Mouse (Mus musculus): ENCODE results near the gene Hdac9. TPM values are rescaled to one million over a fixed set of nuclear protein-coding genes. Genes with fewer than 3 reads are reported as not detected.

The Hdac9 gene
- total and polyA plus RNA-seq, 2 experiments from 2014 or later, result 9.9 to 15.6 TPM

GRCm38 (mm10) chr12:34803721-34804120 lies 113.2 kb downstream of the Hdac9 start:
- no peak for TF ChIP-seq CTCF (IDR thresholded peaks at IDR 0.05)
- 77% methylated on average over 2 of the region's 2 CpGs for WGBS
- Histone ChIP-seq H3K36me3 (ENCODE audit: insufficient read depth, low read length) (no peaks in the 10 kb centered on the region), H3K4me2 (ENCODE audit: low read depth, low read length, poor library complexity, severe bottlenecking) (no peak overlapping the region), H3K4me3 (ENCODE audit: low read depth, low read length) (no peak overlapping the region), H3K4me1 (ENCODE audit: insufficient read depth, low read length) (no peaks in the 10 kb centered on the region), H3K9ac (replicated peaks; ENCODE audit: low read length, poor library complexity, severe bottlenecking) (no peak overlapping the region), H3K27me3 (ENCODE audit: insufficient read depth, low read length) (no peaks in the 10 kb centered on the region), H3K27ac (ENCODE audit: low read depth, low read length) (no peak overlapping the region), H3K9me3 (ENCODE audit: low read length) (no peaks in the 10 kb centered on the region)
- no peak for DNase-seq (ENCODE audit: low spot score)
- no peak for ATAC-seq (ENCODE audit: low FRiP score)

GRCm38 (mm10) chr12:34802308-34802707 lies 114.6 kb downstream of the Hdac9 start:
- no peaks in the 10 kb centered on the region for H3K4me1 ChIP-seq (ENCODE audit: insufficient read depth, low read length)

GRCm38 (mm10) chr12:34801752-34802151 lies 115.1 kb downstream of the Hdac9 start:
- ATAC-seq (ENCODE audit: low FRiP score) (no peak), DNase-seq (ENCODE audit: low spot score) (no peak)
- H3K4me2 ChIP-seq (ENCODE audit: low read depth, low read length, poor library complexity, severe bottlenecking), result no peak overlapping the region
- no peak overlapping the region for H3K4me3 ChIP-seq (ENCODE audit: low read depth, low read length)
- no peaks in the 10 kb centered on the region for H3K36me3 ChIP-seq (ENCODE audit: insufficient read depth, low read length)
- TF ChIP-seq CTCF (IDR thresholded peaks at IDR 0.05), result no peak
- no peak overlapping the region for H3K27ac ChIP-seq (ENCODE audit: low read depth, low read length)
- no peaks in the 10 kb centered on the region for H3K4me1 ChIP-seq (ENCODE audit: insufficient read depth, low read length)
- no peak overlapping the region for H3K9ac ChIP-seq (replicated peaks; ENCODE audit: low read length, poor library complexity, severe bottlenecking)
- H3K9me3 ChIP-seq (ENCODE audit: low read length), result no peaks in the 10 kb centered on the region
- H3K27me3 ChIP-seq (ENCODE audit: insufficient read depth, low read length), result no peaks in the 10 kb centered on the region

More at GRCm38 (mm10) chr12:34802308-34802707, 114.6 kb downstream of the Hdac9 start:
- Histone ChIP-seq H3K4me3 (ENCODE audit: low read depth, low read length) (no peak overlapping the region), H3K36me3 (ENCODE audit: insufficient read depth, low read length) (no peaks in the 10 kb centered on the region), H3K9me3 (ENCODE audit: low read length) (no peaks in the 10 kb centered on the region), H3K27ac (ENCODE audit: low read depth, low read length) (no peak overlapping the region), H3K9ac (replicated peaks; ENCODE audit: low read length, poor library complexity, severe bottlenecking) (no peak overlapping the region), H3K27me3 (ENCODE audit: insufficient read depth, low read length) (no peaks in the 10 kb centered on the region), H3K4me2 (ENCODE audit: low read depth, low read length, poor library complexity, severe bottlenecking) (no peak overlapping the region)
- ATAC-seq (ENCODE audit: low FRiP score) (no peak), DNase-seq (ENCODE audit: low spot score) (no peak)
- WGBS, result 86% methylated on average over 4 of the region's 4 CpGs
- no peak for TF ChIP-seq CTCF (IDR thresholded peaks at IDR 0.05)

- H3K27me3 ChIP-seq (ENCODE audit: insufficient read depth, low read length), result no peaks in the 10 kb centered on the region
- no peaks in the 10 kb centered on the region for H3K4me1 ChIP-seq (ENCODE audit: insufficient read depth, low read length)
- H3K9ac ChIP-seq (replicated peaks; ENCODE audit: low read length, poor library complexity, severe bottlenecking), result no peak overlapping the region
- H3K4me2 ChIP-seq (ENCODE audit: low read depth, low read length, poor library complexity, severe bottlenecking), result no peak overlapping the region
- TF ChIP-seq CTCF (IDR thresholded peaks at IDR 0.05), result no peak
- H3K9me3 ChIP-seq (ENCODE audit: low read length), result no peaks in the 10 kb centered on the region
- 63% methylated on average over 2 of the region's 2 CpGs for WGBS
- H3K36me3 ChIP-seq (ENCODE audit: insufficient read depth, low read length), result no peaks in the 10 kb centered on the region
- DNase-seq (ENCODE audit: low spot score) (no peak), ATAC-seq (ENCODE audit: low FRiP score) (no peak)
- no peak overlapping the region for H3K27ac ChIP-seq (ENCODE audit: low read depth, low read length)
- no peak overlapping the region for H3K4me3 ChIP-seq (ENCODE audit: low read depth, low read length)
These were observed 119.5 kb downstream of the Hdac9 start for GRCm38 (mm10) chr12:34797389-34797788.

- no peaks in the 10 kb centered on the region for H3K27me3 ChIP-seq (ENCODE audit: insufficient read depth, low read length)
- H3K4me1 ChIP-seq (ENCODE audit: insufficient read depth, low read length), result peaks cover 6% of the 10 kb centered on the region
- no peak for TF ChIP-seq CTCF (IDR thresholded peaks at IDR 0.05)
- H3K4me2 ChIP-seq (ENCODE audit: low read depth, low read length, poor library complexity, severe bottlenecking), result no peak overlapping the region
- DNase-seq (ENCODE audit: low spot score) (no peak), ATAC-seq (ENCODE audit: low FRiP score) (no peak)
- no peak overlapping the region for H3K4me3 ChIP-seq (ENCODE audit: low read depth, low read length)
- H3K9me3 ChIP-seq (ENCODE audit: low read length), result no peaks in the 10 kb centered on the region
- H3K27ac ChIP-seq (ENCODE audit: low read depth, low read length), result no peak overlapping the region
- 67% methylated on average over 4 of the region's 4 CpGs for WGBS
- no peak overlapping the region for H3K9ac ChIP-seq (replicated peaks; ENCODE audit: low read length, poor library complexity, severe bottlenecking)
- no peaks in the 10 kb centered on the region for H3K36me3 ChIP-seq (ENCODE audit: insufficient read depth, low read length)
These were observed 121.4 kb downstream of the Hdac9 start for GRCm38 (mm10) chr12:34795487-34795886.

GRCm38 (mm10) chr12:34792113-34792452 lies 124.8 kb downstream of the Hdac9 start:
- Histone ChIP-seq H3K9me3 (ENCODE audit: low read length) (no peaks in the 10 kb centered on the region), H3K4me2 (ENCODE audit: low read depth, low read length, poor library complexity, severe bottlenecking) (no peak overlapping the region), H3K4me3 (ENCODE audit: low read depth, low read length) (no peak overlapping the region), H3K4me1 (ENCODE audit: insufficient read depth, low read length) (peaks cover 6% of the 10 kb centered on the region), H3K36me3 (ENCODE audit: insufficient read depth, low read length) (no peaks in the 10 kb centered on the region), H3K27ac (ENCODE audit: low read depth, low read length) (no peak overlapping the region), H3K9ac (replicated peaks; ENCODE audit: low read length, poor library complexity, severe bottlenecking) (no peak overlapping the region), H3K27me3 (ENCODE audit: insufficient read depth, low read length) (no peaks in the 10 kb centered on the region)
- 50% methylated on average over 3 of the region's 3 CpGs for WGBS
- TF ChIP-seq CTCF (IDR thresholded peaks at IDR 0.05), result no peak
- ATAC-seq (ENCODE audit: low FRiP score) (no peak), DNase-seq (ENCODE audit: low spot score) (no peak)

Measured in midbrain, postnatal 0 days (tissue).